Comparison of ENCODE assay signal across 8 mouse cellular contexts in the genomic region with DNA sequence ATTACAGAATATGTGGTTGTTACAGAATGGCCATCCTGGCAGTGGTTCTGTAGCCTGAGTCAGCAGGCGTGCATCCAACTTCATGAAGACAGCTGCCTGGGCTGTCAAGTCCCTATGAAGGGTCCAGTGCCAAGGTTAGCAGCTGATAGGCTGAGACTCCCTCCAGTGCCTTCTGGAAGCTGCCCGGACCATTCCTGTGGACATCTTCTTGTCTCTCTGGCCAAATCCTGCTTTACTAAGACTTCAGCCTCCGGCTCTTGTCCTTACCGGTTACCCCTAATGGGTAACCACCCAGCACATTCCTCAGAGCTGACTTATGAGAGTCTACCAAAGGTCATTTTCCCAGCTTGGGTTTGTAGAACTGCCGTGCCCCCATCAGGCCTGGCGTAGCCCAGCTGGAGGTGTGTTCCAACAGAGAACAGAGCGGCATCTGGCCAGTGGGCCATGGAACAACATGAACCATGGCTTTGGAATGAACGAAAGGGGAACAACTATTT.
DNase-seq lines count a peak whose midpoint lies in the region.

No protein-coding gene starts in this region.

- DNase-seq in adrenal gland, adult (ENCODE audit: inconsistent age in 2 of 2, low spot score in 1 of 2) = peak; percentile 81 to 92
- DNase-seq in adrenal gland, postnatal 4 days (ENCODE audit: low spot score in 2 of 2) = no peak
- DNase-seq in urinary bladder, adult 2 months (ENCODE audit: low spot score) = peak; percentile 50
- DNase-seq in urinary bladder, postnatal 4 days (ENCODE audit: low spot score in 2 of 2) = no peak
- peak; percentile 85 to 89 for DNase-seq in heart, postnatal 10 days
- DNase-seq in left cerebral cortex, adult 11 months (ENCODE audit: low spot score) = peak; percentile 16
- peak; percentile 51 for DNase-seq in urinary bladder, postnatal 25 days (ENCODE audit: low spot score)
- DNase-seq in spleen, postnatal 4 days (ENCODE audit: low spot score in 2 of 2) = no peak

- intact Hi-C loops in heart, postnatal 10 days (cut with DNase I) = loop anchor here (5.0 kb wide), 1 partner anchor 338 kb away; no protein-coding TSS in a partner anchor

Comparison
In these comparisons a context has a peak if more than half of its experiments do, and no peak if none do; other contexts are left out.
1. DNase-seq: peak in adrenal gland, adult (2 of 2), urinary bladder, adult 2 months (single experiment), heart, postnatal 10 days (2 of 2), left cerebral cortex, adult 11 months (single experiment) and urinary bladder, postnatal 25 days (single experiment); none in adrenal gland, postnatal 4 days (0 of 2), urinary bladder, postnatal 4 days (0 of 2) and spleen, postnatal 4 days (0 of 2).